Mouse (Mus musculus): ENCODE results near the gene Ctsw.
"Not testable (repeated sequence)": the region's sequence is repeated elsewhere in the genome, so short reads cannot be mapped to it uniquely, and the experiment has no call there.

Ctsw gene

GRCm38 (mm10) chr19:5489721-5490120 lies 21.4 kb upstream of the Ctsw start:
- in situ Hi-C loops (cut with MboI; ENCODE audit: low pct_unique_long_range_greater_than_20kb in 1 of 2, low sequenced_read_pairs in 2 of 2, unreplicated experiment in 1 of 2), result not testable (repeated sequence)

- in situ Hi-C loops (cut with MboI; ENCODE audit: low pct_unique_long_range_greater_than_20kb in 1 of 2, low sequenced_read_pairs in 2 of 2, unreplicated experiment in 1 of 2), result no loop called here
Observed at GRCm38 (mm10) chr19:5488878-5489571, 20.7 kb upstream of the Ctsw start.

GRCm38 (mm10) chr19:5487768-5488550 lies 19.7 kb upstream of the Ctsw start, which contains the start of gene Mus81:
Mus81 (minus strand) TSS chr19:5488402.
- in situ Hi-C loops (cut with MboI; ENCODE audit: low pct_unique_long_range_greater_than_20kb in 1 of 2, low sequenced_read_pairs in 2 of 2, unreplicated experiment in 1 of 2), result no loop called here

DNA sequence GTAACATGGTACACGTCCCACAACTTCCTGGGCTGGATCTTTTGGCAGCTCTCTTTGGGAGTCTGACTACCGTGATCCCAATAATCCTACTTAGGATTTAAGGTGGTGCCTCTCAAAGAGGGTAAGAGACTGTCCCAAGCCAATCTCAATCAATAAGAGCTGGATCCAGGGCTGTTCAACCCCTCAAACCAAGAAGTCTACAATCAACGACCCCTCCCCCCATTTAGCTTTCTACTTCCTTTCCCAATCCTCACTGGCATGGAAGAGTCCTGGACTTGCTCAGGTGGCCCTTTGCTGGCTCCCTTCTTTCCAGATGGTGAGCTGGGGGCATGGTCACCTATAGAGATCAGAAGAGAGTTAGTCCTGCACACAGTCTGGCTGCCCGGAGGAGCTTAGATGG lies 18.5 kb upstream of the Ctsw start:
- in situ Hi-C loops (cut with MboI; ENCODE audit: low pct_unique_long_range_greater_than_20kb in 1 of 2, low sequenced_read_pairs in 2 of 2, unreplicated experiment in 1 of 2), result no loop called here

DNA sequence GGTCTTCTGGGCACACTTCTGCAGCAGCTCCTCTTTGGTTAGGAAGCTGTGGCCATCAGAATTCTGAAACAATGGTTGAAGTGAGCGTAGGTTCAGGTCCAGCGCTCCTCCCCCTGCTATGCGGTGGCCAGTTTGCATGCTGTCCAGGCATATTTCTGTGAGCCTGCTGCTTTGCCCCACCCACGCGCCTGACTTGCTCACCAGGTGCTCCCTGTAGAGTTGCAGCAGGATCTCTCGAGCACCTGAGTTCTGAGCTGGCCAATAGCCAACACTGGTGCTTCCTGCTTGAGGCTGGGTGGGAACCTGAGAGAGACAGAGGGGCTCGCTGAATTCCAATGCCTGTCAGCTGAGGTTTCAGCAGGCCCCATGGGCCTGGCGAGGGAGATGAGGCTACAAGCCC lies 18.0 kb upstream of the Ctsw start:
- in situ Hi-C loops (cut with MboI; ENCODE audit: low pct_unique_long_range_greater_than_20kb in 1 of 2, low sequenced_read_pairs in 2 of 2, unreplicated experiment in 1 of 2), result no loop called here

DNA sequence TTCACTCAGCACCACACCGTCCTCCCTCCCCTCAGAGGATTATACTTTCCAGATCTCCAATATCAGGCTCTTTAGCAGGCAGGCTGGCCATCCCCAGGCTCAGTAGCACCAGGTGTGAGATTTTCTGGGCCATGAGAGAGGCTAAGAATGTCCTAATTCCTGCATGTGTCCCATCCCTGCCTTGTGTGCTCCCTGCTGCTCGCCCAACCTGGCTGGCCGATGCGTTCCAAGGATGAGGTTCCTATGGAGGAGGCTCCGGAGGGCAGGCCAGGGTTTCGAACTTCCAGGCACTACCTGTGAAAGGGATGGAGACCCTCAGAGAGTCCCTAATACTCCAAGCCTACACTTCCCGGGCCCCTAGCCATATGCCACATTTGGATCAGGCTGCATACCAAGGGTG lies 17.5 kb upstream of the Ctsw start:
- in situ Hi-C loops (cut with MboI; ENCODE audit: low pct_unique_long_range_greater_than_20kb in 1 of 2, low sequenced_read_pairs in 2 of 2, unreplicated experiment in 1 of 2), result no loop called here

GRCm38 (mm10) chr19:5485371-5485770 lies 17.1 kb upstream of the Ctsw start:
- in situ Hi-C loops (cut with MboI; ENCODE audit: low pct_unique_long_range_greater_than_20kb in 1 of 2, low sequenced_read_pairs in 2 of 2, unreplicated experiment in 1 of 2), result no loop called here

DNA sequence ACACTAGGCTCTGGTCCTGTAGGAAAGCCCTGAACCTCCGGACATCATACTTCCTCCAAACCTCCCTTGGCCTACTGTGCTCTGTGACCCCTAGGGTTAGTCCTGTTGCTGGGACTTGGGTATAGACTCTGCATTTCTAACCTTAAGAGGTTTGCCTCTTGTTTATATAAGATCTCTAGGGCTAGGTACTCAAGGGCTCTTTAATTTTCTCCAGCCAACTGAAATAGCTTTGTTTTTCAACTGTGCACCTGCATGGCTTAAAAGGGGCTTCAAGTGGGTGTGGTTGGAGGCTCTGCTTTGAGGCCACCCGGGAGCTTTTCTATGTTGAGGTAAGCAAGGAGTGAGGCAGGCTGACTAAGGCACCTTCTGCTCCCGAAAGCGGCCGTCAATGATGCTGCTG lies 16.2 kb upstream of the Ctsw start:
- in situ Hi-C loops (cut with MboI; ENCODE audit: low pct_unique_long_range_greater_than_20kb in 1 of 2, low sequenced_read_pairs in 2 of 2, unreplicated experiment in 1 of 2), result no loop called here

DNA sequence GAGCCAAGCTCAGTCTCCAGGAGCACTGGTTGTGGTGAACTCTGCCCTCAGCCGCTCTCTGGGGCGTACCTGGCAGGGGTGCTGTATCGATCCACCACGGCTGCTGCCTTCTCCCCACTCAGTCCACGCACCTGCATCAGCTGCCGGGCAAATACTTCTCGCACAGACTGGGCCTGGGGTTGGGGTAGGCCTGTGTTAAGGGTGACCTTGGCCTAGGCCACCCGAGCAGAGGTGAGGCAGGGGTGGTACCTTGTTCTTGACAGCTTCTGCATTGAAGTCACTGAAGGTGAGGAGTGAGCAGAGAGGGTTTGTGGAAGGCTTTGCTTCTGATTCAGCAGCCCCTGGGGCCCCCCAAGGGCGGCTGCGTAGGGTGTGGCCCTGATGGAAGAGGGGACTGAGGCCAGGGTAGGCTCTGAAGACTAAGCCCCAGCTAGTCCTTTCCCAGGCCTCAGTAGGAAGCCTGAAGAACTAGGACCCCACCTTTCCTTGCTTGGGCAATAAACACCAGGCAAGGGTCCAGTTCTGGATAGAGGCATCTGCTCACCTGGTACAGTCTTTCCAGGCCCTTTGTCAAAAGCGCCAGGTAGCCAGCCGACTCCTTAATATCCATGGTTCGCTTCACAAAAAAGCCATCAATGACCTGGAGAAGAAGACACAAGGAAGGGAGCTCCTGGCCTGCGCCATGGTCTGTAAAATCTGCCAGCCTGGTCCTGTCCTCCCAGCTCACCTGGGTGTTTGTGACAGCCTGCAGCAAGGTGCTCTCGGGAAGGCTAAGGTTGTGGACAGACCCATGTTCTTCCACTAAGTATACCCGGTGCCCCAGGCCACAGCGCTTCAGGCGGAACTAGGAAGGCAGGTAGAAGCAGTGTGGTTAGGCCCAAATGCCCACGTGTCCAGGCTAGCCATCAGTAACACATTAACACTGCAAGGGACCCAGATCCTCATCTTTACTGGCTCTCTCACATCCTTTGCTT lies 15.4 kb upstream of the Ctsw start:
- in situ Hi-C loops (cut with MboI; ENCODE audit: low pct_unique_long_range_greater_than_20kb in 1 of 2, low sequenced_read_pairs in 2 of 2, unreplicated experiment in 1 of 2), result no loop called here

DNA sequence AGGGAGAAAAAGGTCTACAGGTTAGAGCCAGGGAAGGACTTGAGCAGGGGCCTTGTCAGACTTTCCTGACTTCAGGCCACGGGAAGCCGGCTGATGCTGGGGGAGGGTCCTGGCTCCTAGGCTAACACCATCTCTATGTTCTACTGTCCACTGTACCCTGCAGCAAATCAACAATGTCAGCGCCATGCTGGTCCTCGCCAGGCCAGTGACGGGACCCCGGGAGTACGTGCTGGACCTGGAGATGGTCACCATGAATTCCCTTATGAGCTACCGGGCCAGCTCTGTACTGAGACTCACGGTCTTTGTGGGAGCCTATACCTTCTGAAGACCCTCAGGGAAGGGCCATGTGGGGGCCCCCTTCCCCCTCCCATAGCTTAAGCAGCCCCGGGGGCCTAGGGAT lies 13.1 kb upstream of the Ctsw start:
- in situ Hi-C loops (cut with MboI; ENCODE audit: low pct_unique_long_range_greater_than_20kb in 1 of 2, low sequenced_read_pairs in 2 of 2, unreplicated experiment in 1 of 2), result no loop called here

DNA sequence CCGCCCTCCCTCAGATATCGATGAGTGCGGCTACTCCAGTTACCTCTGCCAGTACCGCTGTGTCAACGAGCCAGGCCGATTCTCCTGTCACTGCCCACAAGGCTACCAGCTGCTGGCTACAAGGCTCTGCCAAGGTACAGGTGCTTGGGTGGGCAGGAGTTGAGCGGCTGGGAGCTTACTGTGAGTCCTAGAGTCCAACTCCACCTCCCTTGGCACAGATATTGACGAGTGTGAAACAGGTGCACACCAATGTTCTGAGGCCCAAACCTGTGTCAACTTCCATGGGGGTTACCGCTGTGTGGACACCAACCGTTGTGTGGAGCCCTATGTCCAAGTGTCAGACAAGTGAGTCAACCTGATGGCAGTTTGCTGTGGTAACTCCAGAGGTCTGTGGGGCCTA lies 11.7 kb upstream of the Ctsw start:
- in situ Hi-C loops (cut with MboI; ENCODE audit: low pct_unique_long_range_greater_than_20kb in 1 of 2, low sequenced_read_pairs in 2 of 2, unreplicated experiment in 1 of 2), result no loop called here

DNA sequence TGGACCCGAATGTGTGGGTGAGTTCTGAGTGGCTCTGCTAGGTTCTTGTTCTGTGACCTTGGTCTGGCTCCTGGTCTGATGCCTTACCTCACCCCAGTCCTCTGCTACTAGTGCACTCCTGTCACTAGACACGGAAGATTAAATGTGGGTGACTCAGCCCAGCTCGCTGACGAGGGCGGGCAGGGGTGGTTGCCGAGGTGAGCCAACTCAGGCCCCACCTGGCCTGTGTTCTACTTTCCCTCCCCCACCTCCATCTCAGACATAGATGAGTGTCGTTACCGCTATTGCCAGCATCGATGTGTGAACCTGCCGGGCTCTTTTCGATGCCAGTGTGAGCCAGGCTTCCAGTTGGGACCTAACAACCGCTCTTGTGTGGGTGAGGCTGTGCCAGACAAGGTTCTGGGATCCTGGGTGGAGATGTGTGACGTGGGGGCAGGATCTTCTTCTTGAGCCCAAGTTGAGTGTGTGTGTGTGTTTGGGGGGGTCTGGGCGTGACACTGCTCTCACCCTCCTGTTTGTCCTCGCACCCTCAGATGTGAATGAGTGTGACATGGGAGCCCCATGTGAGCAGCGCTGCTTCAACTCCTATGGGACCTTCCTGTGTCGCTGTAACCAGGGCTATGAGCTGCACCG lies 9.5 kb upstream of the Ctsw start:
- in situ Hi-C loops (cut with MboI; ENCODE audit: low pct_unique_long_range_greater_than_20kb in 1 of 2, low sequenced_read_pairs in 2 of 2, unreplicated experiment in 1 of 2), result no loop called here

DNA sequence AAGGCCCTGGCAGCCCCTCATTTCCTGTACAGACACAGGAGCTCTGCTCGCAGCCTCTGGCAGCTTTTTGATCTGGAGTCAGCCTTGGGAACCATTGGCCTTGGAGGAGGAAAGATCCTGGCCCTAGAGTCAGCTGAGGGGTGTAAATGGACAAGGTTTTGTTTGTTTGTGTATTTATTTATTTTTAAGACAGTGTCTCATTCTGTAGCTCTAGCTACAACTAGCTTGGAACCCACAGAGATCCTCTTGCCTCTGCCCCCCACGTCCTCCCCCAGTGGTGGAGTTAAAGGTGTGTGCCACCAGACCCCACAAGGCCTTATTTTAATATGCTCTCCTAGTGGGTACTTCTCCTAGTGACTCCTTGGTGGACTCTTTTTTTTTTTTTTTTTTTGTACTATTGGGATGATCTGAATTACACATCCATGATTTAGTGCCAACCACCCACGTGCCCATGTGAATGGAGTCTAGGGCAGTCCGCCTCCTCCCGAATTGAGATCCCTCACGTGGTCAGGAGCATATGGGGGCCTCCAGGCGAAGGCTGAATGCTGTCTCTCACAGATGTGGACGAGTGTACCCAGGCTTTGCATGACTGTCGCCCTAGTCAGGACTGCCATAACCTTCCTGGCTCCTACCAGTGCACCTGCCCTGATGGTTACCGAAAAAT lies 8.8 kb upstream of the Ctsw start:
- in situ Hi-C loops (cut with MboI; ENCODE audit: low pct_unique_long_range_greater_than_20kb in 1 of 2, low sequenced_read_pairs in 2 of 2, unreplicated experiment in 1 of 2), result no loop called here

DNA sequence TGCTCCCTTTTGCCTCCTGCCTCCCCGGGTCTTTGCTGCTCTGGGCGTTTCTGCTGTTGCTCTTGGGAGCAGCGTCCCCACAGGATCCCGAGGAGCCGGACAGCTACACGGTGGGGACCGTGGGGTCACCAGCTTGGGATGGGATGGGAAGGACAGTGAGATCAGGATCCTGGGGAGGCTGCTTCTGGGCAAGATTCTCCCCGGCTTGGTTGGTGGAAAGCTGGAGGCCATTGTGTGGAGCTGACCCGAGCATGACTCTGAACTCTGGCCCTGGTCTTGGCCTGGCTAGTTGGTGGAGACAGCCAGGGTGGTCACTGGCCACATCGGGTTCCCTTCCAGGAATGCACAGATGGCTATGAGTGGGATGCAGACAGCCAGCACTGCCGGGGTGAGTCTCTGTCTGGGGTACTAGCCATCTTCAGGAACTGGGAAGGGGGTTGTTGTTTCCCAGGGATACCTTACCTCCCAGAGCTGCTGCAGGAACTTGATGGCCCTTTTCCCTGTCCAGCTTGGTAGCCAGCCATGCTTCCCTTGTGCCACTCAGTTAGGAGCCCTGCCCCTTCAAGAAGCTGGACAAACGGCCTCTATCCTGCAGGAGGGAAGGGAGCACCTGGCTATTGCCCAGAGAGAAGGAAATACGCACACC lies 6.9 kb upstream of the Ctsw start:
- in situ Hi-C loops (cut with MboI; ENCODE audit: low pct_unique_long_range_greater_than_20kb in 1 of 2, low sequenced_read_pairs in 2 of 2, unreplicated experiment in 1 of 2), result no loop called here

- in situ Hi-C loops (cut with MboI; ENCODE audit: low pct_unique_long_range_greater_than_20kb in 1 of 2, low sequenced_read_pairs in 2 of 2, unreplicated experiment in 1 of 2), result no loop called here
Observed at GRCm38 (mm10) chr19:5474281-5475068, 6.2 kb upstream of the Ctsw start.

- in situ Hi-C loops (cut with MboI; ENCODE audit: low pct_unique_long_range_greater_than_20kb in 1 of 2, low sequenced_read_pairs in 2 of 2, unreplicated experiment in 1 of 2), result no loop called here
Observed at GRCm38 (mm10) chr19:5473720-5474119, 5.4 kb upstream of the Ctsw start, which contains the start of gene Efemp2. Efemp2 (plus strand) TSS chr19:5473954.

- in situ Hi-C loops (cut with MboI; ENCODE audit: low pct_unique_long_range_greater_than_20kb in 1 of 2, low sequenced_read_pairs in 2 of 2, unreplicated experiment in 1 of 2), result no loop called here
Observed at GRCm38 (mm10) chr19:5472857-5473256, 4.5 kb upstream of the Ctsw start.
